Mouse (Mus musculus) heart, adult 18-20 months (tissue): ENCODE results near the gene March1. TPM values are rescaled to one million over a fixed set of nuclear protein-coding genes. Genes with fewer than 3 reads are reported as not detected.

Experiments
- DNase-seq, 2 experiments: peaks; one replicate each; pipeline ENCODE4 v3.0.0; 2021 to 2022; ENCODE audit warnings: mixed read lengths in 1 of 2
- long read RNA-seq, 2 experiments: library from polyadenylated mRNA; stranded (forward); transcript quantifications; one replicate each; pipeline ENCODE4 v2.0.0; 2021
- total RNA-seq, 2 experiments: library from RNA; stranded (reverse); gene quantifications; 2 replicates each; pipeline ENCODE4 v1.2.3; 2021

March1 gene
- total RNA-seq, result 1 to 10 TPM; 1.7 to 2.8 TPM
- long read RNA-seq, experiment 1, result 0 reads
- long read RNA-seq, experiment 2, partial matches to known transcripts, result 0 of 2 reads
- long read RNA-seq, experiment 2, other reads (novel, unspliced or antisense), result 0 of 2 reads

DNA sequence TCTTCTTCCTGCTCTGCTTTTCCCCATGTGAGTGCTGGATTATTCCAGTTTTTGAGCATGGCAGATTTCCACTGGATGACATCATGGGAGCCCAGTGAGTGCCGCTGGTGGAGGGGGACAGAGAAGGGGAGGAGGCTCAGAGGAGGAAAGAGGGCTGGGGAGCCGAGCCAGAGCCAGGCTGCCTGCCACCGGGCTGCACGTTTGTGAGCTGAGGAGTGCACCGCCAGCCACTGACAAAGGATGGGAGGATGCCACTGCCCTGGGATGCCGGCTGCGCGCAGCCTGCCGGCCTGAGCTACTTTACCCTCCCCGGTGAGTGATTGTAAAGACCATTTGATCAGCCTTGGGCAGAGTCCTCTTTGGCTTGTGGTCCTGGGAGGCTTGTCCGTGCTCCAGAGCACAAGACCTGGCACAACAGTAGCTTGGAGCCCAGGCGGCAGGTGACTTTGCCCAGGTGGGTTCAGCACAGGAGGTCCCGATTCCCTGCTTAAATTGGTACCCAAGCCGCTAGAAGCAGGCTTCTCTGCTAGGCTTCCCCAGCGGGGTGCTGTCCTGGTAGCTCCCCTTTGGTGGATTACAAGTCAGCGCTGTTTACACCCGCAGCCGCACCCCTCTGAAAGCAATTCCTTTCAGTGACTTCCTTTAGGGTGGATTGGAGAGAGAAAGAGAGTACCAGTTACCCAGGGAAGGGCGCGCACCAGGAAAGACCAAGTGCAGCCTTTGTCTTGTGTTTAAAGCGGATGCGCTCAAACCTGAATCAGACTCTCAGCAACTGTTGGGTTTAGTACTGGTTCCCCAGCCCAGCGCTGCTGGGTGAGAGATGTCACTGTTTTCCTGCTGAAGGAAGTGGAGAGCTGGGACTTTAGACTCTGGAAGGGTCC lies at the start of gene March1:
Gene March1, plus strand, starts transcription at position 30 of the 881 bp plus-strand sequence.
- no peak for DNase-seq

DNA sequence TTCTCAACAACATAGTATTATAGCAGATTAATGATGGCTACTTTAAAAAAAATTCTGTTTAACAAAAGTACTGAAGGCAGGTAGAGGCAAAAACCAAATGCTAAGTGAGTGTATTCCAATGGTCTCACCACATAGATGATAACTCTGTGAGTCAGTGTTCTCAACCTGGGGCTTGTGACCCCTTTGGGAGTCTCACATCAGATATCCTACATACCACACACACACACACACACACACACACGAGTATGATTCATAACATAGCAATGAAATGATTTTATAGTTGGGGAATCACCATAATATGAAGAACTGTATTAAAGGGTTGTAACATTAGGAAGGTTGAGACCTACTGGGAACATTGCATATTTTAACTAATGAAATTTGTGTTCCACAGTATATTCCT lies 30.8 kb upstream of the March1 start:
- DNase-seq, result no peak

DNA sequence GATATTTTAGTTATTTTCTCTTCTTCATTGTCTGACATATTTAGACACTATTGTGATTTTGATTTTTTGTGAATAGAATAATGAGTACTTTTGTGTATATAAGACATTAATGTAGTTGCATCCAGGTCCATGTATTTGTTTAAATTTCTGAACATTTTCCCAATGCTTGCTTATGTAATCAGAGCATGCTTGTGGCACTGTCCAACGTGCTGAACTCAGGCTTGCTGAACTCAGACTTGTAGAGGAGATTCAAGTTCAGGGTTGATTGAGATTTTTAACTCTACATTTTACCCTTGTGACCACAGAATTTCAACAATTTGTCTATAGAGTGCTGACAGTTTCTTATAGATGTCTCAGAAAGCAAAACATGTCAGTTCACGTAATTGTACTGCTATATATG lies 14.5 kb upstream of the March1 start:
- DNase-seq, result no peak

DNA sequence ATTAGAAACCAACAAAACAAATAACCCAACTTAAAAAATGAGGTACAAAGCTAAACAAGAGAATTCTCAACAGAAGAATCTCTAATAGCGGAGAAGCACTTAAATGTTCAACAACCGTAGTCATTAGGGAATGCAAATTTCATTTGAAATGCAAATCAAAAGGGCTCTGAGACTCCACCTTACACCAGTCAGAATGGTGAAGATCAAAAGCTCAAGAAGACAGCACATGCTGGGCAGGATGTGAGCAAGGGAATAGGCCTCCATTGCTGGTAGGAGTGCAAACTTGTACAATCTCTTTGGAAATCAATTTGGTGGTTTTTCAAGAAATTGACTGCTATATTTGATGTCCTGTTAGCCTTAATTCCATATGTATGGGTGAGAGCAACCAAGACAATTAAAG lies 8.2 kb upstream of the March1 start:
- DNase-seq, result no peak

DNA sequence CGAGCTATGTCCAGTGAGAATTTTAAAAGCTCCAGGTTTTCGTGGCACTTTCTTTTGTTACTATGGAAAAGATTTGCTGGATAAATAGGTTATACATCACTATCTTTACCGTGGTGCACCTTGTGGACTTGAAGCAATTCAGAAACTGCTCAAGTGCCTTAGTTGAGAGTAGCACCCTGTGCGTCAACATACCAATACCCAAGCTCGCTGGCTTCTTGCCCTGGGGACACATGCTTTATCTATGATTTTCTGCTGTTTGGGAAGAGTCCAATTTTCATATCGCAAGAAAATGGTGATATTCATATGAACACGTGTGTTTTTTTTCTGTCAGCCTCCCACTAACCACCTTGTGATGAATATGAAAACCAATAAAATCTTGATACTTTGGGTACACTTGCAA lies 1.3 kb downstream of the March1 start:
- DNase-seq, result no peak

DNA sequence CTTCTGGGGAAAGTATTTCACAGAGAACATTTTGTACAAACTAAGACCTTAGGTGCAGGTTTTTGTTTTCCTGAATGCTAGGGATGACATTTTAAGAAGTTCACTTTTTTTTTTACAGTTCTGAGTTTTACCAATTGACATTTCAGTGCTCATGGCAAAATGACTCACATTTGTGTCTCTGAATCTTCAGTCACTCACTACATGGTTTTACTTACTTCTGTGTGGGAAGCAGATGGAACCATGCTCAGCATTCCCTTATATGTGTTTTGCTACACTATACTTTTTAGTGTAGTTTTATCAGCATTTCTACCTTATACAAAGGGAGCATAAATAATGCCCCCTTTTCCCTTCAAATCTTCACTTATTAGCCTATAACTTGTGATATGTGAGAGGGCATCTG lies 27.2 kb downstream of the March1 start:
- no peak for DNase-seq

DNA sequence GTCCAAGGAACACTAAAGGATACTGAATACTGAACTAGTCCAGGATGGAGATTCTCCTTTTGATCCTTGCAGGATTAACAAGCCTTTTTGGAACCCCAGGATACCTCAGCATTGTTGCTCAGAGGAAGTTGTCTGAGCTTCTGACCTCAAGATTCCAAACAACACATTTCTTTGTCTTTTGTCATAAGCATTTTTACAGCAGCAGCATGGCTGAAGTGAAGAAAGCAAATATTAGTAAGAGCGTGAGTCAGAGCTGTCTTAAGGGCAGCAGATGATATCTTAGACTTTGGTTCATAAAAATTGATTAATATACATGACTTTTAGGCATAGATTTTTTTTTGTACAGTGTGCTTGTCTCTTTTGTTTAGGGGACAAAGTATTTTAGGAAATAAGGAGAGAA lies 27.8 kb downstream of the March1 start:
- no peak for DNase-seq

DNA sequence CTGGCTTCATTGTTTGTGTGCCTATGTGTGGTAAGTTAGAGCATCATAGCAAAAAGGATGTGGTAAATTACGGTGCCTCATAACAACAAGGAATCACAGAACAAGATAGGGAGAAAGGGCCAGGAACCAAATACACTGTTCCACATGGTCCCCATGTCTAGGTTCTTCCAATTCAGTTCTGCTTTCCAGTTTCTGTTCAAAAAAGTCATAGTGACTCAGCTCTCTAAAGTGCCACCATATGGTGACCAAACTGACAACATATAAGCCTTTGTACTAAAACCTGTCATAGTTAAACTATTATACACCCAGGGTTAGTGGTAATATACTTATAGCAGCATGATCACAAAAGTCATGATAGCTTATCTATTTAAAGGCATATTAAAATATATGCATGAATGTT lies 28.2 kb downstream of the March1 start:
- no peak for DNase-seq

DNA sequence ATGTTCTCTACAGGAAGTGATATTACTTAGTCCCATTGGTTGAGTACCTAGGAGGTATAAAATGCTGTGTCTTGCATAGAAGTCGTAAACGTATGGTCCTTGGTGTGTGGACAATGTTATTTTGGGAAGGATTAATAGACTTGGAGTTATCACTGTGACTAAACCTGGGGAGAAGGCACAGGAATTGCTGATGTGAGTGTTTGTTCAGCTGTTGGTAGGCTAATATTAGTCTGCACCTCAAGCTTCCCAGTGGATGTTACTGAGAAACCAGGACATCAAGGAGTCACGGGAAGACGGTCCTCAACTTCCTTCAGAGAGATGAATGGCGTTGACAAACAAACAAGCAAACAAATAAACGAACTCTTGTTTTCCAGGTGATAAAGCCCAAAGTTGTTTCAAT lies 38.2 kb downstream of the March1 start:
- no peak for DNase-seq

DNA sequence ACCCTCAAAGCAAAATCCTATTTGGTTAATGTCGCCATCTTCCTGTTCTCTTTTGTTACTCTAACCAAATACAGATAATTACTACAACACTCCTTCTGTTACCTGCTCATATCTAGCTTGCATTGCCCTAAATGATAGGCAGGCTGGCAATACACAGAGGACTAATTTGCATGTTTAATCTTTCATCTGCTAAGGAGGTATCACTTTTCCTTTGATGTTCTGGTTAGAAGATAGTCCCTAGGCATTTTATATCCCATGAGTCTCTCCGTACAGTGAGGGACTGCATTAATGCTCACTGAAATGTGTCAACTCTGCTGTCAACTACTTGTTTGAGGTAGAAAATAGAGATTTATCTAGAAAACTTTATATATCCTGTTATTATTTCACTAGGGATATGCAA lies 44.2 kb downstream of the March1 start:
- DNase-seq, result no peak

DNA sequence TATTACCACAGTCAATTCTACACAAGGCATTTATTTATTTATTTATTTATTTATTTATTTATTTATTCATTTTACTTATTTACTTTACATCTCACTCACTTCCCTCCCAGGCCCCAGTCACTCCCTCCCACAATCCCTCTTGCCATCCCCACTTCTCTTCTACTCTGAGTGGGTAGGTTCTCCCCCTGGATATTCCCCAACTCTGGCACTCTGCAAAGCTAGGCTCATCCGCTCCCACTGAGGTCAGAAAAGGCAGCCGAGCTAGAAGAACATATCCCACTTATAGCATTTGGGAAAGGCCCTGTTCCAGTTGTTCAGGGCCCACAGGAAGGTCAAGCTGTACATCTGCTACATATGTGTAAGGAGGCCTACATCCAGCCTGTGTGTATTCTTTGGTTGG lies 48.1 kb downstream of the March1 start:
- DNase-seq, result no peak

DNA sequence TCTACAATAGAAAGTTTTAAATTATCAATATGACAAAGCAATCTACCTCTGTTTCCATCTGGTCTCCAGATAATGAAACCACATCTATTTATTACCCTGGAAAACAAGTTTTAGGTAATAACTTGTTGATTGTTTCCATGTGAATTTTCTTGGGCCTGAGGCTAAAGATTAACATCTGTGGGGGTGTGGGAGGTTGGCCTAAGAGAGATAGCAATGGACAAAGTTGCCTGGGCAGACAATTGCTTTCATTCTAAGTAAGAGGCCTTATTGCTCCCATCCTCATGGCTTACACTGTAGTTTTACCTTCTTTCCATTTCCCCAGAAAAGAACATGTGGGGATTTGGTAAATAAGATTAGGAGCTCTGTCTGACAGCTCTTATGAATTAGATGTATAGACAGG lies 125.4 kb downstream of the March1 start:
- no peak for DNase-seq

DNA sequence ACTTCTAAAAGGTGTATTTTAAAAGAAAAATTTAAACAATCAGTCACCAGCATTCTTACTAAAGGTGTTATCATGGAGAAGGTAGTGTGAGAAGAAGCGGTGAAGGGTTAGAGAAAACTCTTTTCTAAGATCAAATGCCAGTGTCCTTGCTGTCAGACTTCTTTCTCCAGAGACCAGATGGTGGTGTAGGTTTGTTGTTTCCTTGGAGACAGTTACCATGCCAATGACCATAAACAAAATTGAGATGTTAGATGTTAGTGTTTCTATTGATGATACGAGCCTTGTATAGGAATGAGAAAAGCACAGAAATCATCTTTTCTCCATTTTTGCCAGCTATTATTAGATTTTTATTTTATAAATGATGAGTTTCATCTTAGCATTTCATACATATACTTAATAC lies 158.1 kb downstream of the March1 start:
- DNase-seq, result no peak

DNA sequence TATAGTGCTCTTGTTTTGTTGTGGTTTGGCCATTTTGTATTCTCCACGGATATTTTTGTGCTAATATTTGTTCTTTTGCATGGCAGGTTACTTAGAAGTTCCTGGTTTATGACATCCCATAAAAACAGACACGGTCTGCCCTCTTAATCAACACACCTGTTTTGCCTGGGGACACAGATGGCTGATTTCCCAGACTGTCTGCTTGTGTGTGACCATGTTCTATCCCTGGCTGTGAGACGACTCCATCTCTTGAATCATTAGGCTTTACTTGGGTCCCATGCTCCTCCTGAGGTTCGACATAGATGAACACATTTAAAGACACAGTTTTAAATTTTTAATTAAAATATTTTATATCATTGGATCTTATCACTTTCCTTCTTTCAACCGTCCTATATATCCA lies 163.5 kb downstream of the March1 start:
- DNase-seq, result no peak

DNA sequence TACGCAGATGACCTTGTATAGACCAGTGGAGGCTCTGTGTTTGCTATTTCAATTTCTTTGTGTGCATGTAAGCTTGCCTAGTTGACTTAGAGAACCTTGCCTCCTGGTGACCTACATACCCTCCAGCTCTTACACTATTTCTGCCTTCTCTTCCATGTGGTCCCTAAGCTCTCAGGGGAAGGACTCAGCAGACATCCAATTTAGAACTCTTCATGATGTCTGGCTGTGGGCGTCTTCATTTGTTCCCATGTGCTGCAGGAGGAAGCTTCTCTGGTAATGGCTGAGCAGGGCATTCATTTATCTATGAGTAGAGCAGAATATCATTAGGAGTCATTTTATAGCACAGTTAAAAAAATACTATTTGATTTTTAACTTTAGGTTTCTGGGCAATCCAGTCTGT lies 195.3 kb downstream of the March1 start:
- DNase-seq, result no peak

DNA sequence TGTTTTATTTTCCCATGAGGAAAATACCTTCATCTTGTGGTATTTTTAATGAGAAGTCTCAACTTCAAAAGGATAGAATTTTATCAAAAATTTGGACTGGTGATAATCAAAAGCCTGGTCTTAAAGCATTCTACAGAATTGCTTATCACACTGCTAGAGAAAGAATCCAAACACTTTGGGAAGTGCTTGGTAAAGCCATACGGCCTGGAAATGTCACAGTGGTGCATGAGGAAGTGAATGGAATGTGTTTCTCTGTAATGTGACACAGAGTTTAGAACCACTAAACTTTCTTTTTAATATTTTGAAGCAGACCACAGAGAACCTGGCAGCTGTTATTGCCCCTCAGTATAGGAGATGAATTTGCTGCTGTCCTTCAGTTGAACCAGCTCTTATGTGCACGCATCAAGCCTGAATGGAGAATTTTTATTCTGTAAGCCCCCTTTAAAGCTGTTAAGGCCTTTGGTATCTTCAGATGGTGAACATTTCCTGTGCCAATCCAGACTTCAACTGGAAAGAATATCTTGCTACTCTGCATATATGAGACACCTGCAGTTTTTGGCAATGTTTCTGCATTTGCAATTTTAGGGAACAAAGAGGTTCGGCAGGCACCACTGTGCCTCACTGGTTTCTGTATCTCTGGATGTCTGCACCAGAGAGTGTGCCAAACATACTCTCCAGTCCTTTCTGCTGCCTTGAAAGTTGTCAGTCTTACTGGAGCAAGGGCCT lies 304.8 kb downstream of the March1 start:
- no peak for DNase-seq

DNA sequence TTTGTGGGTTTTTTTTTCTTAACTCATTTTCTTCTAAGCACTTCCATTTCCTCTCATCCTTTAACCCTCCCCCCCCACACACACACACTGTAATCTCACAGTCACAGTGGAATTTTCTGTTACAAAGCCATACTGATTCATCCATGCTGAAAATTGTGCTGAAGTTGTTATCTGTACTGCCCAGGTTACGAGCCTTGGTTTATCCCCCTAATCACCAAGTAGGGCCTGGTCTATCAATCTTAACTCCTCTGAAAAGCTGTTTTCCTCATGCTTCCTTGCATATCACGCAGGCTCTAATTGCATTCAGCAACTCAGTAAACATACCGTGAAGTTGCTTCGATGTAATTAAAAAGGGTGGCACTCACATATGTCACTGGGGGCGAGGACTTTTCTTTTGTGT lies 339.2 kb downstream of the March1 start:
- no peak for DNase-seq

DNA sequence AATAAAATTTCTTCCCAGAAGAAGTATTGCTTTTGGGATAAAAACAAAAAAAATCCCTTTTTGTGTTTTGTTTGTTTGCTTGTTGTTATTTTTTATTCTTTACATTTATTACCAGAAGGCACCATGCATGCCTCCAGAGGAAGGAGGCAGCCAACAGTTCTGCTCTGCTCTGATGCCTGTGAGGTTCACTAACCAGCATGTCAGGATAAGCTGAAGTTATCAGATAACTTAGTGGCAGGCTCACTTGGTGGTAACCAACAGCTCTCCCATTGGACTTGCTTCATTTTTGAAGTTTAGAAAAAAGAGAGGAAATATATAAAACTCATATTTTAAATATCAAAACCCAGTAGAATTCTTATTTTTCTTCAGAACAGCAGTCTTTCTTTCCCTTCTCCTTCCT lies 339.8 kb downstream of the March1 start:
- DNase-seq, result no peak

DNA sequence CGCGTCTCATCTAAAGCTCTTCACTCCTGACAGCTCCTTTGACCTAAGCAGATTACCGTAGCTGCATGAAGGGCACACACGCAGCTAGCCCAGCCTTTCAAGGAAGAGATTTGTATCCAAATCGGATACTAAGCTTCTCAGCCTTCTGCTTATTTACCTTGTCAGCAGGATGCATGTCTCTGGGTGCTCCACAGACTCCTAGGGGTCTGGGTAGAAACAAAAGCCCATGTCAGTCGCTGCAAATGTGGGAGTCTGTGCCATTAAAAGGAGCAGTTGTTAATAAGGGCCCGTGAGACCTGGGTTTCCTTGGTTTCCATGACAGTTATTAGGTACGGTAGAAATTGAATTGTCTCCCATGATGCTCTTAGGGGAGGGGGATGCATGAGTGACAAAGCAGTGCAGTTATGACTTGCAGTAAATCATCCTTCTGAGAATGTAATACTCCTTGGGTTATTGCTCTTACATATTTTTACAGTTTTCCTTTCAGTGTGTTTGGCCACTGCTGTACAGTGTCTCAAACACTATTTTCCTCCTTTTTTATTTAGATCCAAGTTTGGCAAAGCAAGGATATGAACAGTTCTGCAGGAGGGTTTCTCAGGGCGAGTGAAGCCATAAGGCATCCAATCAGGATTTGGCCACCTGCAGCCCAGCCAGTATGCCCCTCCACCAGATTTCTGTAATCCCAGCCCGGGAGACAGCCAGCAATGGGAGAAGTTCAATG lies 349.0 kb downstream of the March1 start:
- no peak for DNase-seq

DNA sequence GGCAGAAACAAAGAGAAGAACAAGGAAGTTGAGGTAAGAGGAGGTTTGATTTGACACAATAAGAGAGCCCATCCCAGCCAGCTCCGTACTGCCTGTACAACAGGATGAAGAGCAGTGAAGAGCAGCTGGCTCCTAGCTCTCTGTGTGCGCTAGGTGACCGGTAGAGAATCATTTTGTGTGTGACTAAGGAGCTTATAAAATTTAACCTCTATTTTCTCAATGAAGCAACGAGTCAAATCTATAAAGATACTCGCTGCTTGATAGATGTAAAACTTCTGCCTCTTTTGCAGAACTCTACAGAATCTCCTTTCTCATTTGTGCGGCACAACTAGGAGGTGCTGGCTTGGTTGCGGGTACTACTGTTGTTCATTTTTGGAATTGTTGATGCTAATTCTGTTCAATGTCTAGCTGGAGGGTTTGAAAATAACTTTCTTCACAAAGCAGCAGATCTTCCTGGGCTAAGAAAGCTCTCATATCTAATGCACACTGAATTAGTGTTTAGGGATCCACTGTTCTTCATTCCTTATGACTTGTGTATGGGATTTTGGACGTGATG lies 349.6 kb downstream of the March1 start:
- DNase-seq, result no peak

DNA sequence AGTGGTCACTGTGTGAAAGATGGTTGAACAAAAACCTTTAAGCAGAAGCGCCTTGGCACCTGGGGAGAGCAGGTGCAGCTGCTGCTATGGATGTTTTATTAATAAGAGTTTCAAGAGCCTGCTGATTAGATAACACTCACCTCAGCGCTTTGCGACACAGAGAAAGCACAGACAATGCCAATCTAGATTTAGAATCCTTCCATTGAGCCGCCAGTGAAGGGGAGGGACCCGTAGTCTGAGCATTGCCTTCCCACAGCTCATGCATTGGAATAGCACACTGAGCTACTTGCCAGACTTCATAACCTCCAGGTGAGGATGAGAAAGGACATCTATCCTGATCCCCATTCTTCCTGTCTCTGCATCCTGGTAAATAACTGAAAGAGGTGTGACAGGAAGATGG lies 359.2 kb downstream of the March1 start:
- DNase-seq, result no peak

DNA sequence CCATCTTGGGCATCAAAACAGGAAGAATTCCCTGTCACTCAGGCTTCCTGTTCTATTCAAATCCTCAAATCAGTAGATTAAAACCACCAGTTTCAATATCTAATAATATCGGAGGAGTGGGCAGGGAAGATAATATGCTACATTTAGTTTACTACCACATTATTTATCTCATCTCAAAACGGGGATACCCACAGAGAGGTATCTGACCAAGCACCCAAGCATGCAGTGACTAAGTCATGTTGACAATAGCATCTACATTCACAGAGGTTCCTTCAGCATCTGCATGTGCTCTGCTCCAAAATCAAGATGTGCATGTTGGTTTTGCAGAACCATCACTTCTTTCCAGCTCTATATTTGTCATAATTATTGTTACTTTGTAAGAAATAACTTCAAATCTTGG lies 364.3 kb downstream of the March1 start:
- DNase-seq, result no peak

DNA sequence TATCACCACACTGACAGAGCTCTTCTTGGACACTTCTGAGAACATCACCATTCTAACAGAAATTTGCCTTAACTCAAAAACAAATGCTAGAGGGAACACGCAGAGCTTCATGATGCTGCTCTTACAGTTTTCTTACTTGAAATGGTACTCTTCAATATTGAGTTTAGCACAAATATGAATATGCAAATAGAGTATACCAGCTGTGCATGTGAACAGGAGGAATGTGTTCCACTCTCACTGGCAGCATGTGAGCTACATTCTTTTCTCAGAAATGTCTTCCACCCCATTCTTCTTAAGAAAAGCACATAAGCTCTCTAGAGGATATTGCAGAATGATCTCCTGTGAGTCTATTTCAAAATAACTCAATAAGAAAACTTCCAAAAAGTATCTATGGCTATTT lies 370.0 kb downstream of the March1 start:
- DNase-seq, result no peak
